Mouse (Mus musculus) midbrain, embryonic 16.5 days (tissue): ENCODE data around the gene Hnrnpa1. TPM values are rescaled to one million over a fixed set of nuclear protein-coding genes. Genes with fewer than 3 reads are reported as not detected.
"Not testable (repeated sequence)": the region's sequence is repeated elsewhere in the genome, so short reads cannot be mapped to it uniquely, and the experiment has no call there.

Experiments used
- ATAC-seq: fragments of 200-750 bp; cut with Nextera tagmentation; 2 replicates; pipeline ENCODE4 v1.8.0; 2017; ENCODE audit warnings: moderate TSS enrichment
- H3K27ac ChIP-seq: fragments of 300-500 bp; sonication (generic); 2 replicates; pipeline ENCODE4 v1.5.1; 2014; ENCODE audit warnings: mild to moderate bottlenecking, low read length, mixed read lengths
- H3K27me3 ChIP-seq: fragments of 300-500 bp; sonication (generic); 2 replicates; pipeline ENCODE4 v1.6.1; 2014; ENCODE audit warnings: low read depth, low read length, mixed read lengths; ENCODE audit not compliant: control insufficient read depth, insufficient read depth
- H3K36me3 ChIP-seq: fragments of 300-500 bp; sonication (generic); 2 replicates; pipeline ENCODE4 v1.6.1; 2014; ENCODE audit warnings: mild to moderate bottlenecking, low read length, moderate library complexity, mixed read lengths; ENCODE audit not compliant: control insufficient read depth, insufficient read depth
- H3K4me1 ChIP-seq: fragments of 300-500 bp; sonication (generic); 2 replicates; pipeline ENCODE4 v1.6.1; 2014; ENCODE audit warnings: mild to moderate bottlenecking, low read length, mixed read lengths; ENCODE audit not compliant: control insufficient read depth, insufficient read depth
- H3K4me2 ChIP-seq: fragments of 300-500 bp; sonication (generic); 2 replicates; pipeline ENCODE4 v1.6.1; 2014; ENCODE audit warnings: mild to moderate bottlenecking, low read length, mixed read lengths
- H3K4me3 ChIP-seq: fragments of 300-500 bp; sonication (generic); 2 replicates; pipeline ENCODE4 v1.5.1; 2014; ENCODE audit warnings: low read depth, mild to moderate bottlenecking, low read length, moderate library complexity, mixed read lengths
- H3K9ac ChIP-seq: fragments of 300-500 bp; sonication (generic); 2 replicates; pipeline ENCODE4 v1.6.1; 2014; ENCODE audit warnings: low read depth, low read length, mixed read lengths
- H3K9me3 ChIP-seq: fragments of 300-500 bp; sonication (generic); replicated peaks from 2 replicates; pipeline ENCODE4 v1.6.1; 2014; ENCODE audit warnings: mild to moderate bottlenecking, low read length, mixed read lengths; ENCODE audit not compliant: control insufficient read depth, poor library complexity, severe bottlenecking
- WGBS: fragments of 180-500 bp; shearing (Covaris S2); extraction: QIAGEN DNeasy Blood & Tissue Kit; methylation state at CpG from one replicate; pipeline ENCODE4 v1.1.7; 2014; 5-methylcytosine and 5-hydroxymethylcytosine counted together
- polyA plus RNA-seq: library from polyadenylated mRNA; unstranded; fragments of >200 nt; fragmentation: Nextera tagmentation; extraction: Ambion mirVana; gene quantifications from 2 replicates; pipeline ENCODE4 v1.2.1, GENCODE M21; 2015

Hnrnpa1 gene
- polyA plus RNA-seq, 1 experiment from 2014 or later, result 630 TPM

GRCm38 (mm10) chr15:103257790-103258728 lies 17.8 kb downstream of the Hnrnpa1 start, which contains the start of gene Nfe2:
TSS of gene Nfe2 (minus strand) at chr15:103258403.
- ATAC-seq, result no peak
- peaks cover 4% of the 10 kb centered on the region; the same call in 1 of the 2 replicates for H3K27me3 ChIP-seq
- H3K4me3 ChIP-seq, result no peak within 1 kb of the TSS
- WGBS, result 13% methylated on average over 15 of the region's 15 CpGs
- H3K4me1 ChIP-seq, result peaks cover 5% of the 10 kb centered on the region; the same call in 1 of the 2 replicates
- no peaks in the 10 kb centered on the region for H3K36me3 ChIP-seq
- H3K4me2 ChIP-seq, result 0 out of 2 replicates have a peak within 1 kb of the TSS, but pooled peaks have one; percentile 6
- no peaks in the 10 kb centered on the region for H3K9me3 ChIP-seq
- H3K27ac ChIP-seq, result no peak within 1 kb of the TSS
- H3K9ac ChIP-seq, result no peak within 1 kb of the TSS

- 90% methylated on average over 5 of the region's 5 CpGs for WGBS
- Histone ChIP-seq H3K4me2 (no peak overlapping the region), H3K27me3 (peaks cover 4% of the 10 kb centered on the region; the same call in 1 of the 2 replicates), H3K9ac (no peak overlapping the region), H3K27ac (no peak overlapping the region), H3K4me1 (peaks cover 5% of the 10 kb centered on the region; the same call in 1 of the 2 replicates), H3K36me3 (no peaks in the 10 kb centered on the region), H3K4me3 (no peak overlapping the region), H3K9me3 (no peaks in the 10 kb centered on the region)
- ATAC-seq, result no peak
Observed at GRCm38 (mm10) chr15:103259162-103259561, 18.9 kb downstream of the Hnrnpa1 start.

GRCm38 (mm10) chr15:103259989-103260388 lies 19.8 kb downstream of the Hnrnpa1 start:
- no peak overlapping the region for H3K4me2 ChIP-seq
- no peaks in the 10 kb centered on the region for H3K36me3 ChIP-seq
- H3K27ac ChIP-seq, result no peak overlapping the region
- 72% methylated on average over 1 of the region's 1 CpGs for WGBS
- no peaks in the 10 kb centered on the region for H3K9me3 ChIP-seq
- no peak for ATAC-seq
- H3K27me3 ChIP-seq, result peaks cover 4% of the 10 kb centered on the region; the same call in 1 of the 2 replicates
- no peak overlapping the region for H3K9ac ChIP-seq
- H3K4me1 ChIP-seq, result peaks cover 2% of the 10 kb centered on the region; the same call in 1 of the 2 replicates
- no peak overlapping the region for H3K4me3 ChIP-seq

GRCm38 (mm10) chr15:103264794-103265193 lies 24.6 kb downstream of the Hnrnpa1 start:
- Histone ChIP-seq H3K27me3 (no peaks in the 10 kb centered on the region), H3K4me2 (no peak overlapping the region), H3K27ac (no peak overlapping the region), H3K4me1 (no peaks in the 10 kb centered on the region), H3K36me3 (no peaks in the 10 kb centered on the region), H3K9ac (no peak overlapping the region), H3K4me3 (no peak overlapping the region), H3K9me3 (no peaks in the 10 kb centered on the region)
- 94% methylated on average over 2 of the region's 2 CpGs for WGBS
- no peak for ATAC-seq

- no peaks in the 10 kb centered on the region for H3K36me3 ChIP-seq
- H3K4me1 ChIP-seq, result peaks cover 6% of the 10 kb centered on the region
- H3K27ac ChIP-seq, result no peak overlapping the region
- WGBS, result 83% methylated on average over 4 of the region's 4 CpGs
- H3K27me3 ChIP-seq, result no peaks in the 10 kb centered on the region
- H3K4me2 ChIP-seq, result no peak overlapping the region
- no peak overlapping the region for H3K9ac ChIP-seq
- H3K9me3 ChIP-seq, result no peaks in the 10 kb centered on the region
- no peak for ATAC-seq
- H3K4me3 ChIP-seq, result no peak overlapping the region
Observed at GRCm38 (mm10) chr15:103268903-103269302, 28.7 kb downstream of the Hnrnpa1 start.

GRCm38 (mm10) chr15:103272419-103273279 lies 32.4 kb downstream of the Hnrnpa1 start, which contains the start of gene Copz1:
TSS of gene Copz1 (plus strand) at chr15:103272714.
- Histone ChIP-seq H3K36me3 (no peaks in the 10 kb centered on the region), H3K9ac (peak within 1 kb of the TSS; percentile 79), H3K4me1 (peaks cover 15% of the 10 kb centered on the region), H3K4me2 (peak within 1 kb of the TSS; percentile 79), H3K27ac (peak within 1 kb of the TSS; percentile 80), H3K9me3 (no peaks in the 10 kb centered on the region), H3K4me3 (peak within 1 kb of the TSS; percentile 73), H3K27me3 (no peaks in the 10 kb centered on the region)
- 0% methylated on average over 38 of the region's 38 CpGs for WGBS
- peak; percentile 100 for ATAC-seq

- H3K4me1 ChIP-seq, result peaks cover 15% of the 10 kb centered on the region
- not testable (repeated sequence) for H3K4me2 ChIP-seq, ATAC-seq, H3K27ac ChIP-seq, H3K4me3 ChIP-seq, H3K9me3 ChIP-seq, H3K27me3 ChIP-seq, H3K9ac ChIP-seq, H3K36me3 ChIP-seq
- 98% methylated on average over 2 of the region's 3 CpGs for WGBS
Observed at GRCm38 (mm10) chr15:103275943-103276342, 35.7 kb downstream of the Hnrnpa1 start.

GRCm38 (mm10) chr15:103277949-103278348 lies 37.7 kb downstream of the Hnrnpa1 start:
- WGBS, result 79% methylated on average over 7 of the region's 7 CpGs
- no peak for ATAC-seq
- no peak overlapping the region for H3K27ac ChIP-seq

More at GRCm38 (mm10) chr15:103277949-103278348, 37.7 kb downstream of the Hnrnpa1 start:
- Histone ChIP-seq H3K36me3 (no peaks in the 10 kb centered on the region), H3K27me3 (no peaks in the 10 kb centered on the region), H3K4me1 (peaks cover 15% of the 10 kb centered on the region), H3K4me2 (no peak overlapping the region), H3K9ac (no peak overlapping the region), H3K9me3 (no peaks in the 10 kb centered on the region), H3K4me3 (no peak overlapping the region)
